Mouse (Mus musculus): ENCODE data around the gene Abhd17a.

DNA sequence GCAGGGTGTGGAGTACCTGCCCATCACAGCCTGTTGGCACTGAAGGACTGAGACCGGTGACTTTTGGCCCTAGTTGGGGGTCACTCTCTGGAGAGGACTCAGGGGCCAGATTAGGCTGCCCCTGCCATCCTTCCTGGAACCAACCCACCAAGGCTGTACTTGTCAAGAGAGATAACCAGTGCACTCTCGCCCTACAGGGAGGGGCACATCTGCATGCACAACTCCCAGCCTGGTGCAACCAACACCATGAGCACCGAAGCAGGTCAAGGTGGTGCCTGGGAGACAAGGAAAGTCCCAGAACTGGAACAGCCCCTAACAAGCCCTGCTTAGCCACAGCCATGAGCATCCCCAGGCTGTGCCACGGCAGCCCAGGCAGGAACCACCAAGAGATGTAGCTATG lies 43.2 kb downstream of the Abhd17a start:
- TF ChIP-seq CTCF (IDR thresholded peaks at IDR 0.05; ENCODE audit: borderline replicate concordance, insufficient read depth, low read length) (no peak), POLR2A (IDR thresholded peaks at IDR 0.05; ENCODE audit: low read depth, low read length) (no peak)
